Mouse (Mus musculus) lung, embryonic 14.5 days (tissue): ENCODE data around the gene Gprin2. TPM values are rescaled to one million over a fixed set of nuclear protein-coding genes. Genes with fewer than 3 reads are reported as not detected.

Experiments used
- ATAC-seq: fragments of 200-750 bp; cut with Nextera tagmentation; 2 replicates; pipeline ENCODE4 v1.8.0; 2017; ENCODE audit warnings: mild to moderate bottlenecking, moderate TSS enrichment, moderate library complexity; ENCODE audit not compliant: insufficient read depth
- DNase-seq: peaks from one replicate; pipeline ENCODE4 v3.0.0-alpha.2; 2015
- H3K27ac ChIP-seq: fragments of 300-500 bp; sonication (generic); 2 replicates; pipeline ENCODE4 v1.5.1; 2014; ENCODE audit warnings: low read depth, mild to moderate bottlenecking, moderate library complexity
- H3K27me3 ChIP-seq: fragments of 300-500 bp; sonication (generic); 2 replicates; pipeline ENCODE4 v1.6.1; 2014; ENCODE audit warnings: low read length, control low read depth; ENCODE audit not compliant: insufficient read depth
- H3K36me3 ChIP-seq: fragments of 300-500 bp; sonication (generic); 2 replicates; pipeline ENCODE4 v1.6.1; 2014; ENCODE audit warnings: control low read depth; ENCODE audit not compliant: insufficient read depth
- H3K4me1 ChIP-seq: fragments of 300-500 bp; sonication (generic); 2 replicates; pipeline ENCODE4 v1.6.1; 2014; ENCODE audit warnings: antibody characterized with exemption, control low read depth; ENCODE audit not compliant: insufficient read depth
- H3K4me2 ChIP-seq: fragments of 300-500 bp; sonication (generic); 2 replicates; pipeline ENCODE4 v1.6.1; 2014; ENCODE audit warnings: mild to moderate bottlenecking
- H3K4me3 ChIP-seq: fragments of 300-500 bp; sonication (generic); 2 replicates; pipeline ENCODE4 v1.5.1; 2014; ENCODE audit warnings: low read depth, low read length
- H3K9ac ChIP-seq: fragments of 300-500 bp; sonication (generic); 2 replicates; pipeline ENCODE4 v1.6.1; 2014
- H3K9me3 ChIP-seq: fragments of 300-500 bp; sonication (generic); 2 replicates; pipeline ENCODE4 v1.6.1; 2016; ENCODE audit warnings: low read depth, low read length, control low read depth
- CTCF ChIP-seq: IDR thresholded peaks from 2 replicates; pipeline ENCODE4 v1.5.1; 2016; ENCODE audit warnings: antibody characterized with exemption, low read depth
- WGBS: fragments of 180-500 bp; shearing (Covaris S2); extraction: QIAGEN DNeasy Blood & Tissue Kit; methylation state at CpG from one replicate; pipeline ENCODE4 v1.1.7; 2014; 5-methylcytosine and 5-hydroxymethylcytosine counted together
- polyA plus RNA-seq: library from polyadenylated mRNA; unstranded; fragments of >200 nt; fragmentation: Nextera tagmentation; extraction: Ambion mirVana; gene quantifications from 2 replicates; pipeline ENCODE4 v1.2.1, GENCODE M21; 2014

Gene Gprin2
- polyA plus RNA-seq, 1 experiment from 2014 or later: 0.18 TPM

DNA sequence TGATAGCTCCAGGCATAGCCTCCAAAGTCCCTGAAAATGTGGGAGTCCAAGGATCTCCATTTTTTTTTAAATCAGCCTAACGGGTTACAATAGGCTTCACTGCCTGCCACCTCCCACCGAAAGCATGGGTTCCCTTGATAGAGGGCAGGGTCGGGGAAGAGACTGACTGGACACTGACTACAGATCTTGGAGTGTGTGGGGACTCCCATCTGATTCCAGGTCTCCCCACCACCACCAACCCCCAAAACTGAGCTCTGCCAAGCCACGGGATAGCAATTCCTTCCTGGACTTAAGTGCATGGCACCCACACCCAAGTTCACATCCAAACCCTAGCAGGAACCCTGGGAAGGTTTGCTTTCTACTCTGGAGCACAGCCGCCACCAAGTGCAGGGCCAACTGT is 19.0 kb upstream of the Gprin2 start:
- H3K36me3 ChIP-seq: no peaks in the 10 kb centered on the region
- H3K27me3 ChIP-seq: peaks cover 28% of the 10 kb centered on the region
- DNase-seq (no peak), ATAC-seq (no peak)
- H3K4me2 ChIP-seq: no peak overlapping the region; the same call in 1 of the 2 replicates
- H3K9me3 ChIP-seq: no peaks in the 10 kb centered on the region
- no peak for TF ChIP-seq CTCF
- peaks cover 10% of the 10 kb centered on the region for H3K4me1 ChIP-seq
- WGBS: 70% methylated on average over 5 of the region's 5 CpGs
- H3K27ac ChIP-seq: no peak overlapping the region
- no peak overlapping the region for H3K9ac ChIP-seq
- no peak overlapping the region for H3K4me3 ChIP-seq

DNA sequence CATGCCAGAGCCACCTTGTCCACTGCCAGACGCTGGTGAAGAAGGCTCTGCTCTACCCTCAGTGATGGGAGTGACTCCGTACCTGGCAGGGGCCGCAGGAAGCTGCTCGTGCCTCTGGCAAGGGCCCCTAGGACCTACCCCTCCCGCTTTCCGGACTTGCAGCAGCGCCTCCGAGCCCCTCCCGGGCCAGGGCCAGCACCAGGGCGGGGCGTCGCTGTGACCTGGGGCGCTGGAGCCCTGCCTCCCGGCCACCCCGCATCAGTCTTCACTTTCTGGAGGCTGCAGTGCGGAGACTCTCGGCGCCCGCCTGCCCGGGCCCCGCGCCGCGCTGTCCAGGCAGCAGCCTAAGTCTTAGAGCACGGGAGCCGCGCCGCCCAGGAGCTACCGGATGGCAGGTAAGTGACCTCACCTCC is 18.3 kb upstream of the Gprin2 start:
- ATAC-seq (peak; percentile 39), DNase-seq (peak; percentile 24)

DNA sequence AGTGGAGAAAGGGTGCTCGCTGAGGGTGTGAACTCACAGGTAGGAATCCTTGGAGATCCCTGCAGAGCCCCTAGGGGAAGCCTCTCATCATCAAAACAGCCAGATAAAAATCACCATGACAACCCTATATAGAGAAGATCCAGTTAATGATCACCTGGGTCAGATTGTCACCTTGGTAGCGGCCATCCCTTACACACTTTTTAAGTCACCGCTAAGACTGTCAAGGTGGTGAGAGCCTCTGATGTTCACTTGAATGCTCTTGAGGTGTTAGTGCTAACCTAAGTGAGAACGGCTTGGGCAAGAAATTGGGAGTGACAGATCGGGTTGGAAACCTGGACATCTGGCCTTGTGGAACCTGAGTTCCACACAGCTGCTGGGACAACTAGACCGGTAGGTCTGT is 17.8 kb upstream of the Gprin2 start, which contains the start of gene Syt15:
Gene Syt15 (plus strand): TSS at position 301 of the 400 bp plus-strand sequence.
- H3K36me3 ChIP-seq: no peaks in the 10 kb centered on the region
- H3K9me3 ChIP-seq: no peaks in the 10 kb centered on the region
- H3K9ac ChIP-seq: peak within 1 kb of the TSS; percentile 6; the same call in 1 of the 2 replicates
- 40% methylated on average over 6 of the region's 6 CpGs for WGBS
- TF ChIP-seq CTCF: no peak
- ATAC-seq (no peak), DNase-seq (no peak)
- no peak within 1 kb of the TSS for H3K27ac ChIP-seq
- H3K4me1 ChIP-seq: peaks cover 10% of the 10 kb centered on the region
- peaks cover 28% of the 10 kb centered on the region for H3K27me3 ChIP-seq
- H3K4me3 ChIP-seq: peak within 1 kb of the TSS; percentile 27
- peak within 1 kb of the TSS; percentile 61 for H3K4me2 ChIP-seq

More for the DNA sequence above, 18.3 kb upstream of the Gprin2 start:
- WGBS: 2% methylated on average over 29 of the region's 29 CpGs
- peak overlapping the region; percentile 27 for H3K4me3 ChIP-seq
- peaks cover 28% of the 10 kb centered on the region for H3K27me3 ChIP-seq
- H3K9ac ChIP-seq: peak overlapping the region; percentile 6; the same call in 1 of the 2 replicates
- no peaks in the 10 kb centered on the region for H3K36me3 ChIP-seq
- peak overlapping the region; percentile 61 for H3K4me2 ChIP-seq
- H3K9me3 ChIP-seq: no peaks in the 10 kb centered on the region
- H3K4me1 ChIP-seq: peaks cover 10% of the 10 kb centered on the region
- no peak overlapping the region for H3K27ac ChIP-seq
- no peak for TF ChIP-seq CTCF

DNA sequence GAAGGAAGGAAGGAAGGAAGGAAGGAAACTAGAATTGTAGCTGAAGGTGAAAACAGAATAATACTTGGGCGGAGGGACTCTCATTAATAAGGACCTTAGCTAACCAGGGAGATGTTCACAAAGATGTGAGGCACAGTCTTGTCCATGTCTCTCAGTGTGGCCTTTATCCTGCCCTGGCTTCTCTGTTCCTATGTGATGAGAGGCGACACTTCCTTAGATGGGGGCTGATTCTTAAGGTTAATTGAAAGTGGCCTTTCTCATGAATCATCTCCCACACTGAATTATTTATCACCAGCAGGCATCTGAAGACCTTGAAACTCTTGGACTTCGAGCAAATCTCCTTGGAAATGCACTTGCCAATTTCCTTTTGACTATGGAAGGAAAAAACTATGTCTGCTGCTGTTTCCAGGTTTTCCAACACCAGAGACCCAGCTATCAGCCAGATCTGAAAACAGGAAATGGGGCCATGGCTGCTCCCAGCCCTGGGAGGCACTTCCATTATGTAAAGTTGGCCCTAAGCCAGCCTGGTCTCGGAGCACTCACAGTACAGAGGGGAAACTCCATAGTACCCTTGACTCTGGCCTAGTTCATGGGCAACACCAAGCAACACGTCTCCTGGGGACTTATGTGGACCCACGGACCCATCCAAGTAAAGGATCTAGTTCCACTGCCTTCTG is 14.1 kb upstream of the Gprin2 start:
- Histone ChIP-seq H3K9me3 (no peaks in the 10 kb centered on the region), H3K4me3 (no peak overlapping the region), H3K36me3 (no peaks in the 10 kb centered on the region), H3K27ac (no peak overlapping the region), H3K4me1 (peaks cover 10% of the 10 kb centered on the region), H3K9ac (no peak overlapping the region), H3K4me2 (no peak overlapping the region), H3K27me3 (peaks cover 26% of the 10 kb centered on the region)
- ATAC-seq (peak; percentile 79; the same call in 1 of the 2 replicates), DNase-seq (peak; percentile 89)
- WGBS: 53% methylated on average over 6 of the region's 6 CpGs
- TF ChIP-seq CTCF: no peak

DNA sequence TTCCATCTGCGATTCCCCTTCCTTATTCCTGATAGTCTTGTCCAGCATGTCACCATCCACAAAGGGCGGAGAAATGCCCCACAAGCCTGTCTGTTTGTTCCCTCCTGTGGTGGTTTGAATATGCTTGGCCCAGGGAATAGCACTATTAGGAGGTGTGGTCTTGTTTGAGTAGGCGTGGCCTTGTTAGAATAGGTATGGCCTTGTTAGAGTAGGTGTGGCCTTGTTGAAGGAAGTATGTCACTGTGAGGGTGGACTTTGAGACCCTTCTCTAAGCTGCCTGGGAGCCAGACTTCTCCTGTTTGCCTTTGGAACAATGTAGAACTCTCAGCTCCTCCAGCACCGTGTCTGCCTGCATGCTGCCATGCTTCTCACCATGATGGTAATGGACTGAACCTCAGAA is 8.5 kb upstream of the Gprin2 start:
- Histone ChIP-seq H3K4me2 (no peak overlapping the region), H3K9me3 (no peaks in the 10 kb centered on the region), H3K4me3 (no peak overlapping the region), H3K27ac (no peak overlapping the region), H3K9ac (no peak overlapping the region), H3K36me3 (no peaks in the 10 kb centered on the region), H3K27me3 (no peaks in the 10 kb centered on the region), H3K4me1 (no peaks in the 10 kb centered on the region)
- no peak for ATAC-seq
- DNase-seq: no peak
- WGBS: 79% methylated on average over 4 of the region's 4 CpGs
- no peak for TF ChIP-seq CTCF

DNA sequence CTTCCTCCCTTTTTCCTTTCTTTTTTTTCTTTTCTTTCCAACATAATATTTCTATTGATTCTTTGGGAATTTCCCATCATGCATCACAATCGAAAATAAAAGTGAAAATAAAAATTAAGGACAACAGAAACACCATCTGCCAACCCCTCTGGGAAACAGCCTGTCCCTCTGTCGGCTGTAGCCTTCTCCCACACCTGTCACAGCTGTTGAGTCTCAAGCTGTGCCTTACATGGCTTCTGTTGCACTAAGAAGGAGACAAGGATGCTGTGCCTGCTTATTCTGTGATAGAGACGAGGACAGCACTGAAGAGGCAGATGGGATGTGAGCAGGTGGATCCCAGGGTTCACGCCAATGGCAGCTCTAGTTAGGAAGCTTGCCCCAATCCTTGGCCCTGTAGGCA is 7.6 kb upstream of the Gprin2 start:
- Histone ChIP-seq H3K4me1 (no peaks in the 10 kb centered on the region), H3K9ac (no peak overlapping the region), H3K27ac (no peak overlapping the region), H3K36me3 (no peaks in the 10 kb centered on the region), H3K27me3 (no peaks in the 10 kb centered on the region), H3K4me3 (no peak overlapping the region), H3K4me2 (no peak overlapping the region), H3K9me3 (no peaks in the 10 kb centered on the region)
- 46% methylated on average over 4 of the region's 4 CpGs for WGBS
- no peak for ATAC-seq
- no peak for DNase-seq
- TF ChIP-seq CTCF: no peak

DNA sequence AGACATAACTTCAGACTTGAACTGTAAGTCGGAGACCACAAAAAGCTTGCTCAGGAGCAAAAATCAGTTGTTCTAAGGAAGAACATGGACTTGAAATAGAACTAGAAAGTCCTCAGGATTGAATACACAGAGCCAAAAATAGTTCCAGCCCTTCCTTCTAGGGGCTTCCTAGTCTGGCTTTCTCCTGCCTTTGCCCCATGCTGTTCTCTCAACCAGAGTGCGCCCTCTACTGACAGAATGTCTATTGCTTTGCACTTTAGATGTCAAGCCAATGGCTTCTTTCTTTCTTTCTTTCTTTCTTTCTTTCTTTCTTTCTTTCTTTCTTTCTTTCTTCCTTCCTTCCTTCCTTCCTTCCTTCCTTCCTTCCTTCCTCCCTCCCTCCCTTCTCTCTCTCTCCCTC is 7.2 kb upstream of the Gprin2 start:
- Histone ChIP-seq H3K4me3 (no peak overlapping the region), H3K27ac (no peak overlapping the region), H3K4me2 (no peak overlapping the region), H3K27me3 (no peaks in the 10 kb centered on the region), H3K4me1 (no peaks in the 10 kb centered on the region), H3K9ac (no peak overlapping the region), H3K9me3 (no peaks in the 10 kb centered on the region), H3K36me3 (no peaks in the 10 kb centered on the region)
- ATAC-seq (no peak), DNase-seq (peak; percentile 77)
- WGBS: 47% methylated on average over 2 of the region's 2 CpGs
- TF ChIP-seq CTCF: peak; percentile 60
